Mouse (Mus musculus) kidney, embryonic 16.5 days (tissue): ENCODE data around the gene Stip1. TPM values are rescaled to one million over a fixed set of nuclear protein-coding genes. Genes with fewer than 3 reads are reported as not detected.
A peak's percentile ranks its signal among the peaks of the same experiment; 100 is the strongest.
"Not testable (repeated sequence)": the region's sequence is repeated elsewhere in the genome, so short reads cannot be mapped to it uniquely, and the experiment has no call there.

ENCODE experiments used
- ATAC-seq: fragments of 200-750 bp; cut with Nextera tagmentation; 2 replicates; pipeline ENCODE4 v1.8.0; 2017; ENCODE audit warnings: moderate TSS enrichment; ENCODE audit not compliant: low FRiP score, low TSS enrichment
- H3K27ac ChIP-seq: fragments of 300-500 bp; sonication (generic); 2 replicates; pipeline ENCODE4 v1.5.1; 2014; ENCODE audit warnings: low read length
- H3K27me3 ChIP-seq: fragments of 300-500 bp; sonication (generic); 2 replicates; pipeline ENCODE4 v1.6.1; 2014; ENCODE audit warnings: low read length, control low read depth, mixed read lengths; ENCODE audit not compliant: insufficient read depth
- H3K36me3 ChIP-seq: fragments of 300-500 bp; sonication (generic); 2 replicates; pipeline ENCODE4 v1.6.1; 2014; ENCODE audit warnings: low read length, control low read depth, mixed read lengths; ENCODE audit not compliant: insufficient read depth
- H3K4me1 ChIP-seq: fragments of 300-500 bp; sonication (generic); 2 replicates; pipeline ENCODE4 v1.6.1; 2014; ENCODE audit warnings: low read length, control low read depth, mixed read lengths; ENCODE audit not compliant: insufficient read depth
- H3K4me2 ChIP-seq: fragments of 300-500 bp; sonication (generic); replicated peaks from 2 replicates; pipeline ENCODE4 v1.6.1; 2014; ENCODE audit warnings: low read depth, low read length
- H3K4me3 ChIP-seq: fragments of 300-500 bp; sonication (generic); 2 replicates; pipeline ENCODE4 v1.5.1; 2014; ENCODE audit warnings: mild to moderate bottlenecking, low read length
- H3K9ac ChIP-seq: fragments of 300-500 bp; sonication (generic); replicated peaks from 2 replicates; pipeline ENCODE4 v1.6.1; 2014; ENCODE audit warnings: low read length
- H3K9me3 ChIP-seq: fragments of 300-500 bp; sonication (generic); 2 replicates; pipeline ENCODE4 v1.6.1; 2016; ENCODE audit warnings: low read length, control low read depth
- WGBS: fragments of 180-500 bp; shearing (Covaris S2); extraction: QIAGEN DNeasy Blood & Tissue Kit; methylation state at CpG from one replicate; pipeline ENCODE4 v1.1.7; 2014; 5-methylcytosine and 5-hydroxymethylcytosine counted together
- polyA plus RNA-seq: library from polyadenylated mRNA; unstranded; fragments of >200 nt; fragmentation: Nextera tagmentation; extraction: Ambion mirVana; gene quantifications from 2 replicates; pipeline ENCODE4 v1.2.1, GENCODE M21; 2015

Gene Stip1
- polyA plus RNA-seq, 1 experiment from 2014 or later = 305 TPM

- 0 out of 2 replicates have a peak overlapping the region, but pooled peaks have one; percentile 17 for H3K27ac ChIP-seq
- 33% methylated on average over 10 of the region's 10 CpGs for WGBS
- no peak for ATAC-seq
Measured at GRCm38 (mm10) chr19:7054772-7055171, 15.0 kb upstream of the Stip1 start.

GRCm38 (mm10) chr19:7053382-7053781 lies 13.6 kb upstream of the Stip1 start:
- H3K4me1 ChIP-seq = peaks cover 29% of the 10 kb centered on the region
- H3K4me2 ChIP-seq, H3K36me3 ChIP-seq, H3K9ac ChIP-seq, ATAC-seq, H3K27me3 ChIP-seq, H3K27ac ChIP-seq, H3K4me3 ChIP-seq, H3K9me3 ChIP-seq: not testable (repeated sequence)
- WGBS = 77% methylated on average over 4 of the region's 4 CpGs

More at GRCm38 (mm10) chr19:7054772-7055171, 15.0 kb upstream of the Stip1 start:
- no peaks in the 10 kb centered on the region for H3K36me3 ChIP-seq
- H3K9me3 ChIP-seq = no peaks in the 10 kb centered on the region
- H3K4me3 ChIP-seq = no peak overlapping the region
- no peak overlapping the region for H3K9ac ChIP-seq
- no peaks in the 10 kb centered on the region for H3K27me3 ChIP-seq
- no peak overlapping the region for H3K4me2 ChIP-seq
- H3K4me1 ChIP-seq = peaks cover 31% of the 10 kb centered on the region

- ATAC-seq = no peak
- 24% methylated on average over 4 of the region's 4 CpGs for WGBS
- no peaks in the 10 kb centered on the region for H3K9me3 ChIP-seq
- H3K27me3 ChIP-seq = no peaks in the 10 kb centered on the region
- H3K4me3 ChIP-seq = no peak overlapping the region
- H3K27ac ChIP-seq = no peak overlapping the region
- no peak overlapping the region for H3K4me2 ChIP-seq
- peaks cover 5% of the 10 kb centered on the region; the same call in 1 of the 2 replicates for H3K4me1 ChIP-seq
- H3K9ac ChIP-seq = no peak overlapping the region
- no peaks in the 10 kb centered on the region for H3K36me3 ChIP-seq
Measured at GRCm38 (mm10) chr19:7044706-7045105, 4.9 kb upstream of the Stip1 start.

- H3K9ac ChIP-seq = no peak overlapping the region
- no peaks in the 10 kb centered on the region for H3K36me3 ChIP-seq
- H3K4me1 ChIP-seq = peaks cover 5% of the 10 kb centered on the region; the same call in 1 of the 2 replicates
- ATAC-seq = no peak
- 51% methylated on average over 4 of the region's 4 CpGs for WGBS
- H3K4me2 ChIP-seq = no peak overlapping the region
- no peak overlapping the region for H3K4me3 ChIP-seq
- H3K27me3 ChIP-seq = no peaks in the 10 kb centered on the region
- no peak overlapping the region for H3K27ac ChIP-seq
- H3K9me3 ChIP-seq = no peaks in the 10 kb centered on the region
Measured at GRCm38 (mm10) chr19:7044279-7044678, 4.5 kb upstream of the Stip1 start.

- Histone ChIP-seq H3K4me1 (peaks cover 19% of the 10 kb centered on the region; the same call in 1 of the 2 replicates), H3K36me3 (no peaks in the 10 kb centered on the region), H3K4me3 (peak overlapping the region; percentile 60; the same call in 1 of the 2 replicates), H3K27me3 (no peaks in the 10 kb centered on the region), H3K27ac (no peak overlapping the region), H3K9me3 (no peaks in the 10 kb centered on the region), H3K4me2 (no peak overlapping the region; the same call in 1 of the 2 replicates), H3K9ac (peak overlapping the region; percentile 81; the same call in 1 of the 2 replicates)
- 90% methylated on average over 2 of the region's 2 CpGs for WGBS
- ATAC-seq = no peak
Measured at GRCm38 (mm10) chr19:7041171-7041570, 1.4 kb upstream of the Stip1 start.

- Histone ChIP-seq H3K9me3 (no peaks in the 10 kb centered on the region), H3K27me3 (no peaks in the 10 kb centered on the region), H3K4me2 (peak overlapping the region; percentile 72), H3K4me3 (peak overlapping the region; percentile 60), H3K4me1 (peaks cover 19% of the 10 kb centered on the region; the same call in 1 of the 2 replicates), H3K9ac (peak overlapping the region; percentile 81), H3K27ac (peak overlapping the region; percentile 91), H3K36me3 (no peaks in the 10 kb centered on the region)
- peak; percentile 1 for ATAC-seq
- WGBS = 21% methylated on average over 13 of the region's 13 CpGs
Measured at GRCm38 (mm10) chr19:7040637-7041130, 917 bp upstream of the Stip1 start.

- Histone ChIP-seq H3K4me3 (peak overlapping the region; percentile 94), H3K9ac (peak overlapping the region; percentile 96), H3K4me2 (peak overlapping the region; percentile 88), H3K9me3 (no peaks in the 10 kb centered on the region), H3K27ac (peak overlapping the region; percentile 83), H3K4me1 (peaks cover 19% of the 10 kb centered on the region; the same call in 1 of the 2 replicates), H3K27me3 (no peaks in the 10 kb centered on the region), H3K36me3 (peaks cover 11% of the 10 kb centered on the region)
- peak; percentile 8 for ATAC-seq
- under 1% methylated on average over 35 of the region's 35 CpGs for WGBS
Measured at GRCm38 (mm10) chr19:7039088-7039720, 563 bp downstream of the Stip1 start.

GRCm38 (mm10) chr19:7034006-7034405 lies 5.8 kb downstream of the Stip1 start:
- no peak for ATAC-seq
- H3K4me2 ChIP-seq = no peak overlapping the region
- H3K27ac ChIP-seq = no peak overlapping the region
- no peaks in the 10 kb centered on the region for H3K9me3 ChIP-seq
- WGBS = 92% methylated on average over 5 of the region's 5 CpGs
- H3K36me3 ChIP-seq = peaks cover 57% of the 10 kb centered on the region
- no peaks in the 10 kb centered on the region for H3K27me3 ChIP-seq
- H3K4me3 ChIP-seq = no peak overlapping the region
- no peak overlapping the region for H3K9ac ChIP-seq
- peaks cover 12% of the 10 kb centered on the region; the same call in 1 of the 2 replicates for H3K4me1 ChIP-seq

- Histone ChIP-seq H3K27me3 (no peaks in the 10 kb centered on the region), H3K9me3 (no peaks in the 10 kb centered on the region), H3K9ac (no peak overlapping the region), H3K4me3 (no peak overlapping the region), H3K36me3 (peaks cover 90% of the 10 kb centered on the region), H3K4me1 (no peaks in the 10 kb centered on the region), H3K4me2 (no peak overlapping the region), H3K27ac (no peak overlapping the region)
- ATAC-seq = no peak
- WGBS = 96% methylated on average over 5 of the region's 5 CpGs
Measured at GRCm38 (mm10) chr19:7029531-7029930, 10.2 kb downstream of the Stip1 start.

- peak; percentile 57; the same call in 1 of the 2 replicates for ATAC-seq
- H3K4me2 ChIP-seq = no peak overlapping the region
- no peak overlapping the region for H3K4me3 ChIP-seq
- H3K27me3 ChIP-seq = no peaks in the 10 kb centered on the region
- no peaks in the 10 kb centered on the region for H3K4me1 ChIP-seq
- H3K27ac ChIP-seq = no peak overlapping the region; the same call in 1 of the 2 replicates
- WGBS = 43% methylated on average over 3 of the region's 3 CpGs
- no peak overlapping the region for H3K9ac ChIP-seq
- no peaks in the 10 kb centered on the region for H3K9me3 ChIP-seq
- H3K36me3 ChIP-seq = peaks cover 51% of the 10 kb centered on the region
Measured at GRCm38 (mm10) chr19:7020224-7020641, 19.5 kb downstream of the Stip1 start.
